In the genomic region with DNA sequence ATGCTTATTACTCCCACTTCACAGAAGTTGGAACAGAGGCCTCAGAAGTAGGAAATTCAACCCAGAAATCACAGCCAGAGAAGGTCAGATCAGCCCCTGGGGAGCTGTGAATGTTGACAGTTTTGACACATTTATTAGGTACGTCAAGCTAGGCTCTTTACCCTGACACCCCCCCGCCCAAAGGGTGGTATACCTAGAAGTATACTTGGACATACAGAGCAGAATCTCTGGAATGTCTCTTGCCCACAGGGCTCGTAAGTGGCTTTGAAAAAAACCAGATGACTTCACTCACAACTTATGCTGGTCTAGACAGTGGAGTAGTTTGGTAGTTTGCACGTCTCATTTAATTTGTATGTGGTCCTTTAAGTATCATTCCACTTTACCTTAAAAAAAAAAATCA, we compare ENCODE assay signal across 26 mouse cellular contexts. TPM values are rescaled to one million over a fixed set of nuclear protein-coding genes. Genes with fewer than 3 reads are reported as not detected.
DNase-seq lines count a peak whose midpoint lies in the region; ATAC-seq lines count a peak whose summit lies in the region.
"Had no signal": no experiment of that assay in that cellular context is flagged by ENCODE, and none has a peak within 500 bp of the region (broad histone marks: within the 10 kb centered on the region; RNA-seq: fewer than 3 reads in every experiment).

No protein-coding gene starts in this region.

- no peak overlapping the region for H3K9ac ChIP-seq in kidney, embryonic 14.5 days (ENCODE audit: low read depth, low read length)
- no peak overlapping the region for H3K9ac ChIP-seq in embryonic facial prominence, embryonic 11.5 days (replicated peaks; ENCODE audit: low read length)
- no peak overlapping the region for H3K9ac ChIP-seq in limb, embryonic 12.5 days (replicated peaks)
- H3K9ac ChIP-seq: embryonic facial prominence, embryonic 13.5 days; heart, embryonic 13.5 days; midbrain, embryonic 15.5 days had no signal

- H3K36me3 ChIP-seq in kidney, embryonic 14.5 days (ENCODE audit: control insufficient read depth, insufficient read depth, low read length), result no peaks in the 10 kb centered on the region
- no peaks in the 10 kb centered on the region for H3K36me3 ChIP-seq in embryonic facial prominence, embryonic 11.5 days (replicated peaks; ENCODE audit: control insufficient read depth, insufficient read depth, low read depth, low read length)
- H3K36me3 ChIP-seq in limb, embryonic 12.5 days, result no peaks in the 10 kb centered on the region
- H3K36me3 ChIP-seq: embryonic facial prominence, embryonic 13.5 days; heart, embryonic 13.5 days; midbrain, embryonic 15.5 days had no signal

- no peak for DNase-seq in kidney, postnatal 4 days
- peak; percentile 67 for DNase-seq in embryo, embryonic 10.5 days (ENCODE audit: low spot score)
- peak; percentile 68 for DNase-seq in embryonic facial prominence, embryonic 11.5 days (ENCODE audit: low spot score)
- no peak for DNase-seq in urinary bladder, postnatal 36 days (ENCODE audit: low spot score in 2 of 2)
- no peak for DNase-seq in ovary, postnatal 10 days (ENCODE audit: low spot score)
- DNase-seq: adrenal gland, postnatal 10 days; cerebellum, adult 8-10 months; cerebellum, postnatal 36 days; gastrocnemius, postnatal 14 days; heart, adult 11 months; heart, postnatal 14 days; kidney, adult 18-20 months; kidney, postnatal 14 days; liver; right cerebral cortex, postnatal 14 days; spleen, adult 18-20 months had no signal

- no peak overlapping the region for H3K27ac ChIP-seq in kidney, embryonic 14.5 days (ENCODE audit: low read depth, low read length)
- H3K27ac ChIP-seq in embryonic facial prominence, embryonic 11.5 days (replicated peaks; ENCODE audit: low read depth, low read length), result no peak overlapping the region
- no peak overlapping the region for H3K27ac ChIP-seq in limb, embryonic 12.5 days
- H3K27ac ChIP-seq: embryonic facial prominence, embryonic 13.5 days; heart, embryonic 13.5 days; hindbrain, postnatal 0 days; layer of hippocampus, adult 2 months; midbrain, embryonic 15.5 days had no signal

- WGBS in kidney, embryonic 14.5 days, result 38% methylated on average over 4 of the region's 4 CpGs
- WGBS in embryonic facial prominence, embryonic 11.5 days, result 24% methylated on average over 4 of the region's 4 CpGs
- 11% methylated on average over 4 of the region's 4 CpGs for WGBS in limb, embryonic 12.5 days

- ATAC-seq in kidney, embryonic 14.5 days (ENCODE audit: low FRiP score, low TSS enrichment), result peak; percentile 25; the same call in 1 of the 2 replicates
- peak; percentile 64; the same call in 1 of the 2 replicates for ATAC-seq in embryonic facial prominence, embryonic 11.5 days (replicated peaks; ENCODE audit: insufficient number of reproducible peaks, low FRiP score, low TSS enrichment, low read depth)
- peak; percentile 87 for ATAC-seq in limb, embryonic 12.5 days (ENCODE audit: insufficient number of reproducible peaks, insufficient read depth, low FRiP score, low TSS enrichment, low read depth)
- ATAC-seq in activated CD4-positive, CD25-positive, alpha-beta regulatory T cell, adult 4 months, result no peak
- ATAC-seq: forebrain, embryonic 14.5 days; hindbrain, postnatal 0 days; midbrain, embryonic 15.5 days had no signal

- no peak overlapping the region for H3K4me2 ChIP-seq in kidney, embryonic 14.5 days (replicated peaks; ENCODE audit: low read depth, low read length)
- H3K4me2 ChIP-seq in embryonic facial prominence, embryonic 11.5 days (ENCODE audit: low read depth, low read length), result no peak overlapping the region
- no peak overlapping the region for H3K4me2 ChIP-seq in limb, embryonic 12.5 days
- H3K4me2 ChIP-seq: embryonic facial prominence, embryonic 13.5 days; heart, embryonic 13.5 days; midbrain, embryonic 15.5 days had no signal

- no peak overlapping the region for H3K4me3 ChIP-seq in kidney, embryonic 14.5 days (ENCODE audit: low read length)
- H3K4me3 ChIP-seq in embryonic facial prominence, embryonic 11.5 days (ENCODE audit: low read depth, low read length), result no peak overlapping the region
- H3K4me3 ChIP-seq in limb, embryonic 12.5 days (replicated peaks), result no peak overlapping the region
- H3K4me3 ChIP-seq: embryonic facial prominence, embryonic 13.5 days; heart, embryonic 13.5 days; layer of hippocampus, adult 2 months; midbrain, embryonic 15.5 days; myocyte had no signal

- no peaks in the 10 kb centered on the region for H3K9me3 ChIP-seq in kidney, embryonic 14.5 days (ENCODE audit: control insufficient read depth, low read length)
- no peaks in the 10 kb centered on the region for H3K9me3 ChIP-seq in embryonic facial prominence, embryonic 11.5 days (replicated peaks; ENCODE audit: control insufficient read depth, low read length)
- no peaks in the 10 kb centered on the region for H3K9me3 ChIP-seq in limb, embryonic 12.5 days
- H3K9me3 ChIP-seq: embryonic facial prominence, embryonic 13.5 days; heart, embryonic 13.5 days; midbrain, embryonic 15.5 days had no signal

- H3K4me1 ChIP-seq in kidney, embryonic 14.5 days (ENCODE audit: control insufficient read depth, insufficient read depth, low read length), result peaks cover 11% of the 10 kb centered on the region
- no peaks in the 10 kb centered on the region for H3K4me1 ChIP-seq in embryonic facial prominence, embryonic 11.5 days (ENCODE audit: control insufficient read depth, insufficient read depth, low read length)
- H3K4me1 ChIP-seq in limb, embryonic 12.5 days (replicated peaks), result peaks cover 28% of the 10 kb centered on the region

- H3K27me3 ChIP-seq in kidney, embryonic 14.5 days (ENCODE audit: control insufficient read depth, insufficient read depth, low read length), result no peaks in the 10 kb centered on the region
- H3K27me3 ChIP-seq in embryonic facial prominence, embryonic 11.5 days (ENCODE audit: control insufficient read depth, insufficient read depth, low read length), result no peaks in the 10 kb centered on the region
- H3K27me3 ChIP-seq in limb, embryonic 12.5 days, result no peaks in the 10 kb centered on the region; the same call in 1 of the 2 replicates
- H3K27me3 ChIP-seq: embryonic facial prominence, embryonic 13.5 days; heart, embryonic 13.5 days; midbrain, embryonic 15.5 days had no signal

RNA-seq across cellular contexts. Expression of a gene that starts 11.8 kb away (rescaled TPM):
- polyA plus RNA-seq in kidney, embryonic 14.5 days (2014; fragmentation: Nextera tagmentation; extraction: Ambion mirVana), result 16.6 and 27.6 TPM in 2 replicates
- 12.1 and 13.5 TPM in 2 replicates for polyA plus RNA-seq in embryonic facial prominence, embryonic 11.5 days (2014; fragmentation: Nextera tagmentation; extraction: Ambion mirVana)
- 5.9 TPM in 2 replicates for polyA plus RNA-seq in limb, embryonic 12.5 days (2016; fragmentation: Nextera tagmentation; extraction: Ambion mirVana)
- polyA plus RNA-seq in activated CD4-positive, CD25-positive, alpha-beta regulatory T cell, adult 4 months (2017; shearing (Covaris generic)), result 1 to 10 TPM; 1.8 to 2.1 TPM

Comparison
In these comparisons a context has a peak if more than half of its experiments do, and no peak if none do; other contexts are left out.
1. DNase-seq: peak in embryo, embryonic 10.5 days (single experiment) and embryonic facial prominence, embryonic 11.5 days (single experiment); none in kidney, postnatal 4 days (0 of 2), urinary bladder, postnatal 36 days (0 of 2) and ovary, postnatal 10 days (single experiment).